Mouse (Mus musculus): ENCODE measurements at regions not wholly inside any gene's neighbourhood (a gene's known extent, or its start where the extent isn't known, plus 50 kb on each side); places are given as distances from the start of the nearest gene placed in this dataset.

DNA sequence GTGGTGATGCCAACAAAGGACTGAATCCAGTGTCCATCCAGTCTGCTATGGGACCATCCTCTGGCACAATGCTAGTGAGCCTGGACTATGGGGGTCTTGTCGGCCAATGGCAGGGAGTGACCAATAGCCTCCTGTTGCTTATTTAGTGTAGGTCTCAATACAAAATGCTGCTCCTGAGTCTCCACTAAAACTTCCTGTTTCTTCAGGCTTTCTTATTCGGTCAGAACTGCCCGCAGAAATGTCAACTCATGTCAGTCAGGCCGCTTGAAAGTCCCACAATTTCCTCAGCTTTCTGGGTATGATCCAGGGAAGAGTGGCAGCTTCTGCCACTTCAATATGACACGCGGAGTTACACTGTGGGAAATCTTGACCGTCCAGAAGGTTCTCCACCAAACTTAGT is 94.7 kb upstream of the Jazf1 start:
- no peaks in the 10 kb centered on the region for H3K4me1 ChIP-seq (replicated peaks; ENCODE audit: control insufficient read depth, insufficient read depth)
- H3K4me2 ChIP-seq (replicated peaks; ENCODE audit: low read depth), result no peak overlapping the region
- 85% methylated on average over 7 of the region's 7 CpGs for WGBS
- DNase-seq (ENCODE audit: low spot score) (no peak), ATAC-seq (ENCODE audit: low FRiP score, low TSS enrichment) (no peak)
- no peaks in the 10 kb centered on the region for H3K9me3 ChIP-seq (ENCODE audit: control insufficient read depth, low read length)
- H3K27me3 ChIP-seq (ENCODE audit: control insufficient read depth, insufficient read depth, low read length), result no peaks in the 10 kb centered on the region
- H3K27ac ChIP-seq (replicated peaks), result no peak overlapping the region
- no peak overlapping the region for H3K9ac ChIP-seq (ENCODE audit: low read length)
- H3K4me3 ChIP-seq (ENCODE audit: low read depth, low read length), result no peak overlapping the region
- H3K36me3 ChIP-seq (ENCODE audit: control insufficient read depth, insufficient read depth, low read length), result no peaks in the 10 kb centered on the region
- TF ChIP-seq EP300 (optimal IDR thresholded peaks at IDR 0.05) (no peak), CTCF (IDR thresholded peaks at IDR 0.05; ENCODE audit: low read depth) (no peak)

DNA sequence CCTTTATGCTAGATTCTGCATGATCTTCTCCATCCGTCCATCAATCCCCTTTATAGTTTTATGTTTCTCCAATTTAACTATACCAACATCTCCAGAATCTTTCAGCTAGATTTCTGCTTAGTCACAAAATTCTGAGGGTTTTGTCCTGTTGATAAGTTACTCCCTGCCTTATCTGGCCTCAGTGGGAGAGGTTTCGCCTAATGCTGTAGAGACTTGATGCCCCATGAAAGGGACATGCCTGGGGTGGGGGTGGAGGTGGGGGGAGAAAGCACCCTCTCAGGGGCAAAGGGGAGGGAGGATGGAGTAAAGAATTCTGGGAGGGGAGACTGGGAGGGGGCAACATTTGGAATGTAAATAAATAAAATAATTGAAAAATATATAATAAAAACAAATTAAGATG is 93.2 kb upstream of the Jazf1 start:
- 70% methylated on average over 2 of the region's 2 CpGs for WGBS
- Histone ChIP-seq H3K36me3 (ENCODE audit: control insufficient read depth, insufficient read depth, low read length) (no peaks in the 10 kb centered on the region), H3K27me3 (ENCODE audit: control insufficient read depth, insufficient read depth, low read length) (no peaks in the 10 kb centered on the region), H3K4me2 (replicated peaks; ENCODE audit: low read depth) (no peak overlapping the region), H3K9me3 (ENCODE audit: control insufficient read depth, low read length) (no peaks in the 10 kb centered on the region), H3K27ac (replicated peaks) (no peak overlapping the region), H3K4me1 (replicated peaks; ENCODE audit: control insufficient read depth, insufficient read depth) (no peaks in the 10 kb centered on the region), H3K4me3 (ENCODE audit: low read depth, low read length) (no peak overlapping the region), H3K9ac (ENCODE audit: low read length) (no peak overlapping the region)
- no peak for TF ChIP-seq CTCF (IDR thresholded peaks at IDR 0.05; ENCODE audit: low read depth)
- TF ChIP-seq EP300 (optimal IDR thresholded peaks at IDR 0.05), result no peak
- DNase-seq (ENCODE audit: low spot score) (no peak), ATAC-seq (ENCODE audit: low FRiP score, low TSS enrichment) (no peak)

DNA sequence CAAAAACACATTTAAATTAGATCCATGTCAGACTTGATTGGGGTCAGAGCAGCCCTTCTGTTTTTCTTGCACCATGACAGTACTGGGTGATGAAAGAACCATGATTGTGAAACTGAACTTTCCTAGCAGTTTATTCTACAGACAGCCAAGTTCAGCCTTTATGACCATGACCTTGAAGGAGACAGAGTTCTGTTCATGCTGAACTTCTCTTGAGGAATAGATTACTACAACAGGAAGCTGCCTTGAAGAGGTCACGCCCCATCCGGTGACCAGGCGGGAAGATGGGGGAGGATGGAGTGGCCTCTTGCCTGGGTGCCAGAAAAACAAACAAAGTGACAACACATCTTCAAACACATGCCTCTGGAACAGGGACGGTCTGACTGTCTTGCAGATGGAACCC is 86.2 kb upstream of the Jazf1 start:
- no peak for DNase-seq (ENCODE audit: low spot score)
- no peak for TF ChIP-seq EP300 (optimal IDR thresholded peaks at IDR 0.05)
- no peak for TF ChIP-seq CTCF (IDR thresholded peaks at IDR 0.05; ENCODE audit: low read depth)

DNA sequence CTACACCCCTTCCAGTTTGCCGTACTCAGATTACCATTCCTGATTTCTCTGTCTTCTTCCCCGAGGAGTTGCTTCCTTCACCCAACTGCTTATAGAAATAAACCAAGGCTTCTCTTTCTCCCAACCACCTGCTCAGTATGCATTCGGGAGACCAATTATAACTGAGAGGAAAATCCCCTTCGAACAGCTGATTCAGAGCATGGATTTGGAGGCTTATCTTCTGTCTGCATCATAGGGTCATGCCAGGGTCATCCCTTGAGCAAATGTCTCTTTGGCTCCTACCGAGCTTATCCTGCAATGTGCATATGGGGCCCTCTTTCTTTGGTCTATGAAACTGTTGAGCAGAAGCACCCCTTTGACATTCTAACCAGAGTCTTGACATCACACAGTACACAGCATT is 79.0 kb upstream of the Jazf1 start:
- no peak overlapping the region for H3K4me2 ChIP-seq (replicated peaks; ENCODE audit: low read depth)
- TF ChIP-seq EP300 (optimal IDR thresholded peaks at IDR 0.05) (no peak), CTCF (IDR thresholded peaks at IDR 0.05; ENCODE audit: low read depth) (no peak)
- DNase-seq (ENCODE audit: low spot score), result no peak
- H3K27ac ChIP-seq (replicated peaks), result no peak overlapping the region
- no peaks in the 10 kb centered on the region for H3K36me3 ChIP-seq (ENCODE audit: control insufficient read depth, insufficient read depth, low read length)
- ATAC-seq (ENCODE audit: low FRiP score, low TSS enrichment), result no peak
- H3K9me3 ChIP-seq (ENCODE audit: control insufficient read depth, low read length), result no peaks in the 10 kb centered on the region
- H3K4me1 ChIP-seq (replicated peaks; ENCODE audit: control insufficient read depth, insufficient read depth), result no peaks in the 10 kb centered on the region
- 33% methylated on average over 5 of the region's 5 CpGs for WGBS
- no peak overlapping the region for H3K4me3 ChIP-seq (ENCODE audit: low read depth, low read length)
- H3K9ac ChIP-seq (ENCODE audit: low read length), result no peak overlapping the region
- no peaks in the 10 kb centered on the region for H3K27me3 ChIP-seq (ENCODE audit: control insufficient read depth, insufficient read depth, low read length)

More for the DNA sequence above, 86.2 kb upstream of the Jazf1 start:
- Histone ChIP-seq H3K27ac (replicated peaks) (no peak overlapping the region), H3K4me1 (replicated peaks; ENCODE audit: control insufficient read depth, insufficient read depth) (no peaks in the 10 kb centered on the region), H3K4me2 (replicated peaks; ENCODE audit: low read depth) (no peak overlapping the region), H3K36me3 (ENCODE audit: control insufficient read depth, insufficient read depth, low read length) (no peaks in the 10 kb centered on the region), H3K4me3 (ENCODE audit: low read depth, low read length) (no peak overlapping the region), H3K27me3 (ENCODE audit: control insufficient read depth, insufficient read depth, low read length) (no peaks in the 10 kb centered on the region), H3K9me3 (ENCODE audit: control insufficient read depth, low read length) (no peaks in the 10 kb centered on the region), H3K9ac (ENCODE audit: low read length) (no peak overlapping the region)
- 44% methylated on average over 4 of the region's 4 CpGs for whole genome bisulfite sequencing
- ATAC-seq (ENCODE audit: low FRiP score, low TSS enrichment), result no peak; the same call in 1 of the 2 replicates

DNA sequence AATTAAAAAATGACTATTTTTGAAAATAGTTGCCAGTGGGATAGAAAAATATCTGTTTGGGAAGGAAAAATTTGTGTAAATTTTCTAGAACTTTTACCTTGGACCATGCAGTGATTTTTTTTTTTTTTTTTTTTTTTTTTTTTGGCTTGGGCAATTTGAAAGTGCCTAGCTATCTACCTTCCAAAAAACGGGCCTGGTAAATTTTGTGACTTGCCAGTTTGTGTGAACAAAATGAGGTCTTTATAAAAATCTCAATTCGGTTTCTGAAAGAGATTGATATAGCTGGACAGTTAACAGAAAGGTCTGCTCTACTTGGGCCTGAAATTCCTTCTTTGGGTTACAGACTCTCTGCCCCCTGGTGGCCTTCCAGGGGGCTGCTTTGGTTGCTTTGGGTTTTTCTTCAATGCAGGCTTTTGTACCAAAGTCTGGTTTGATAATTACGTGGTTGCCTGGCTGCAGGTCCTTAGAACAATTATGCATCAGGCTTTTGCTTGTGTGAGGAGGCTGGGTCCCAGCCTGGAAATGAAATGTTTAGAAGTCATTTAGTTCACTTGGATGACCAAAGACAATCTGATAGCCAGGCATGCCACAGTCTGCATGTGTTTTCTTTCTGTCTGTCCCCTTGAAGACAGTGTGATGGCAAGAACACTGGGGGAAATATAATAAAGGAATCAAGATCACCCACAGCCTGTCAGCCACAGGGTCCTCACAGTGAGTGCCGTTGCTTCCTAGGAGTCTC is 75.6 kb upstream of the Jazf1 start:
- Histone ChIP-seq H3K27ac (replicated peaks) (no peak overlapping the region), H3K4me3 (ENCODE audit: low read depth, low read length) (no peak overlapping the region), H3K9me3 (ENCODE audit: control insufficient read depth, low read length) (no peaks in the 10 kb centered on the region), H3K4me1 (replicated peaks; ENCODE audit: control insufficient read depth, insufficient read depth) (no peaks in the 10 kb centered on the region), H3K27me3 (ENCODE audit: control insufficient read depth, insufficient read depth, low read length) (no peaks in the 10 kb centered on the region), H3K36me3 (ENCODE audit: control insufficient read depth, insufficient read depth, low read length) (no peaks in the 10 kb centered on the region), H3K4me2 (replicated peaks; ENCODE audit: low read depth) (no peak overlapping the region), H3K9ac (ENCODE audit: low read length) (no peak overlapping the region)
- 29% methylated on average over 4 of the region's 4 CpGs for WGBS
- peak; percentile 66 for DNase-seq (ENCODE audit: low spot score)
- no peak for ATAC-seq (ENCODE audit: low FRiP score, low TSS enrichment)
- TF ChIP-seq EP300 (optimal IDR thresholded peaks at IDR 0.05) (no peak), CTCF (IDR thresholded peaks at IDR 0.05; ENCODE audit: low read depth) (peak; percentile 84)

DNA sequence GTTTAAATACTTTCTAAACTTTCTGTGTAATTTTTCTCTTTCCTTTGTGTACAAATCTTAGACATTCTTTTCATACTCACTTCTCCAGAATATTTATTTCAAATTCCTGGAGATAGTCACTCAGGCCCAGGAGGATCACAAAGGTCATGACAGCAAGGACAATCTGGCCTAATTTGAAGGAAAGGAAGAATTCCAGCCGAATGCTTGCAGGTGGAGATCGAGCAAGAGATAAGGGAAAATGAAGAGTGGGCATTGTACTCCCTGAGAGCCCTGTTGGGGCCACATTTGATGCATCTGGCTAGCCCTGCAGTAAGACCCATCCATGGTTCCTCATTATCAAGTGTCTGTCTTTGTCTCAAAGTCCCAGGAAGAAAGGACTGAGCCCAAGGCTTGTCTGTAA is 66.0 kb upstream of the Jazf1 start:
- Histone ChIP-seq H3K36me3 (ENCODE audit: control insufficient read depth, insufficient read depth, low read length) (no peaks in the 10 kb centered on the region), H3K27me3 (ENCODE audit: control insufficient read depth, insufficient read depth, low read length) (no peaks in the 10 kb centered on the region), H3K9ac (ENCODE audit: low read length) (no peak overlapping the region), H3K4me3 (ENCODE audit: low read depth, low read length) (no peak overlapping the region), H3K4me1 (replicated peaks; ENCODE audit: control insufficient read depth, insufficient read depth) (no peaks in the 10 kb centered on the region), H3K27ac (replicated peaks) (no peak overlapping the region), H3K4me2 (replicated peaks; ENCODE audit: low read depth) (no peak overlapping the region), H3K9me3 (ENCODE audit: control insufficient read depth, low read length) (no peaks in the 10 kb centered on the region)
- ATAC-seq (ENCODE audit: low FRiP score, low TSS enrichment), result no peak
- TF ChIP-seq EP300 (optimal IDR thresholded peaks at IDR 0.05), result no peak
- TF ChIP-seq CTCF (IDR thresholded peaks at IDR 0.05; ENCODE audit: low read depth), result no peak
- WGBS, result 55% methylated on average over 2 of the region's 2 CpGs
- DNase-seq (ENCODE audit: low spot score), result no peak
